Mouse (Mus musculus): ENCODE measurements around the gene Gpn3.

The Gpn3 gene

GRCm38 (mm10) chr5:122371591-122372191, at the start of gene Gpn3:
Gpn3 (plus strand) TSS chr5:122371876.
- DNase-seq = no peak

GRCm38 (mm10) chr5:122323523-122323922, 48.2 kb upstream of the Gpn3 start:
- DNase-seq = no peak

GRCm38 (mm10) chr5:122324608-122325431, 46.9 kb upstream of the Gpn3 start:
- peak; percentile 90 for DNase-seq

- DNase-seq = no peak
These were observed 46.2 kb upstream of the Gpn3 start for GRCm38 (mm10) chr5:122325477-122325876.

- no peak for DNase-seq
These were observed 44.4 kb upstream of the Gpn3 start for GRCm38 (mm10) chr5:122327283-122327682.

- no peak for DNase-seq
These were observed 41.4 kb upstream of the Gpn3 start for GRCm38 (mm10) chr5:122330269-122330668.

GRCm38 (mm10) chr5:122334682-122335081, 37.0 kb upstream of the Gpn3 start:
- no peak for DNase-seq

GRCm38 (mm10) chr5:122336554-122337294, 35.0 kb upstream of the Gpn3 start:
- no peak for DNase-seq

- DNase-seq = no peak
These were observed 28.8 kb upstream of the Gpn3 start for GRCm38 (mm10) chr5:122342874-122343273.

GRCm38 (mm10) chr5:122343768-122344167, 27.9 kb upstream of the Gpn3 start:
- DNase-seq = no peak

- DNase-seq = no peak
These were observed 27.4 kb upstream of the Gpn3 start for GRCm38 (mm10) chr5:122344260-122344659.

- no peak for DNase-seq
These were observed 25.9 kb upstream of the Gpn3 start for GRCm38 (mm10) chr5:122345777-122346176.

GRCm38 (mm10) chr5:122353807-122354491, 17.7 kb upstream of the Gpn3 start, which contains the start of the genes Rad9b and Vps29:
Rad9b (minus strand) TSS chr5:122354233.
Vps29 (plus strand) TSS chr5:122354369.
- DNase-seq = peak; percentile 98

- no peak for DNase-seq
These were observed 17.1 kb upstream of the Gpn3 start for GRCm38 (mm10) chr5:122354492-122355067.

- DNase-seq = peak; percentile 99
These were observed 605 bp downstream of the Gpn3 start, which contains the start of gene Fam216a for GRCm38 (mm10) chr5:122372192-122372769. Fam216a (minus strand) TSS chr5:122372364.

- no peak for DNase-seq
These were observed 1.2 kb downstream of the Gpn3 start for GRCm38 (mm10) chr5:122372878-122373277.

- DNase-seq = no peak
These were observed 5.6 kb downstream of the Gpn3 start for GRCm38 (mm10) chr5:122377101-122377833.

- DNase-seq = no peak
These were observed 6.5 kb downstream of the Gpn3 start for GRCm38 (mm10) chr5:122378171-122378570.

GRCm38 (mm10) chr5:122379374-122380155, 7.9 kb downstream of the Gpn3 start:
- peak; percentile 88 for DNase-seq

GRCm38 (mm10) chr5:122390006-122390405, 18.3 kb downstream of the Gpn3 start:
- DNase-seq = no peak

Data from layer of hippocampus, adult 9-11 months (tissue).